In the genomic region with DNA sequence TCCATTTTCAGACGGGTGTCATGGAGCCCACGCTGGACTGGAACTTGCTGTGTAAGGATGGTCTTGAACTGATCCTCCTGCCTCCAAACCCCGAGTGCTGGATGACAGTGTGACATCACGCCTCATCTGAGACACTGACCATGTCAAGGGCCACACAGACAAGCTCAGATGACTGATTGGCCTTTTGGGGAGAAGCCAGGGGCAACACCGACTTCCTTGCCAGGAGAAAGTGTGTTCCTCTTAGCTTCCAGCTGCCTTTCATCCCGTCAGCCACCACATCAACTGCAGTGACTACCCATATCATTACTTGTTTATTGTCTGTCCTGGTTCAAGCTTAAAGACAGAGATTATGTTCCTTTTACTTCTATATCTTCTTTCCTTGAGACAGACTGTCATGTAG, we compare ENCODE assay signal across 25 mouse cellular contexts. TPM values are rescaled to one million over a fixed set of nuclear protein-coding genes. Genes with fewer than 3 reads are reported as not detected.
"Had no signal": no experiment of that assay in that cellular context is flagged by ENCODE, and none has a peak within 500 bp of the region (broad histone marks: within the 10 kb centered on the region; RNA-seq: fewer than 3 reads in every experiment).

No protein-coding gene starts in this region.

- ATAC-seq: forebrain, embryonic 16.5 days; hindbrain, embryonic 16.5 days; inflammation-experienced regulatory T-cells, adult 6 months; intestine, embryonic 15.5 days; intestine, postnatal 0 days had no signal

- DNase-seq: gastrocnemius, adult 2 months; gastrocnemius, postnatal 10 days; gastrocnemius, postnatal 25 days; heart, adult 18-20 months; heart, postnatal 10 days; heart, postnatal 4 days; kidney, adult 18-20 months; kidney, adult 8-10 months; kidney, postnatal 10 days; kidney, postnatal 25 days; kidney, postnatal 4 days had no signal

- H3K27ac ChIP-seq: gastrocnemius, adult 2 months; heart, embryonic 10.5 days; hindbrain, embryonic 10.5 days; hindbrain, embryonic 12.5 days; hindbrain, embryonic 14.5 days; intestine, embryonic 15.5 days; layer of hippocampus, adult 2 months; left cerebral cortex, adult 2 months; limb, embryonic 10.5 days had no signal

- H3K9me3 ChIP-seq: heart, embryonic 10.5 days; heart, embryonic 12.5 days; hindbrain, embryonic 10.5 days; hindbrain, embryonic 12.5 days; intestine, embryonic 15.5 days; limb, embryonic 10.5 days had no signal

- H3K36me3 ChIP-seq: heart, embryonic 10.5 days; heart, embryonic 12.5 days; hindbrain, embryonic 10.5 days; hindbrain, embryonic 12.5 days; intestine, embryonic 15.5 days; limb, embryonic 10.5 days had no signal

- H3K4me3 ChIP-seq: gastrocnemius, adult 2 months; heart, embryonic 10.5 days; heart, embryonic 12.5 days; hindbrain, embryonic 10.5 days; hindbrain, embryonic 12.5 days; intestine, embryonic 15.5 days; layer of hippocampus, adult 2 months; left cerebral cortex, adult 2 months; limb, embryonic 10.5 days had no signal

- H3K4me2 ChIP-seq: heart, embryonic 12.5 days; hindbrain, embryonic 12.5 days; hindbrain, embryonic 14.5 days; intestine, embryonic 15.5 days had no signal

- H3K9ac ChIP-seq: heart, embryonic 12.5 days; hindbrain, embryonic 12.5 days; hindbrain, embryonic 14.5 days; intestine, embryonic 15.5 days had no signal

RNA-seq across cellular contexts. Expression of a gene that starts 4.6 kb away (rescaled TPM):
- total RNA-seq: granulocyte monocyte progenitor cell, adult 5-6 weeks had no signal
- polyA plus RNA-seq: inflammation-experienced regulatory T-cells, adult 6 months had no signal

RNA-seq across cellular contexts. Expression of a gene that starts 41.6 kb away (rescaled TPM):
- total RNA-seq: granulocyte monocyte progenitor cell, adult 5-6 weeks had no signal
- polyA plus RNA-seq: inflammation-experienced regulatory T-cells, adult 6 months had no signal
